Mouse (Mus musculus): ENCODE data around the gene Sun1. TPM values are rescaled to one million over a fixed set of nuclear protein-coding genes. Genes with fewer than 3 reads are reported as not detected.

Gene Sun1
- total and polyA plus RNA-seq, 3 experiments: 71.3 to 79.0 TPM; not detected in 1

DNA sequence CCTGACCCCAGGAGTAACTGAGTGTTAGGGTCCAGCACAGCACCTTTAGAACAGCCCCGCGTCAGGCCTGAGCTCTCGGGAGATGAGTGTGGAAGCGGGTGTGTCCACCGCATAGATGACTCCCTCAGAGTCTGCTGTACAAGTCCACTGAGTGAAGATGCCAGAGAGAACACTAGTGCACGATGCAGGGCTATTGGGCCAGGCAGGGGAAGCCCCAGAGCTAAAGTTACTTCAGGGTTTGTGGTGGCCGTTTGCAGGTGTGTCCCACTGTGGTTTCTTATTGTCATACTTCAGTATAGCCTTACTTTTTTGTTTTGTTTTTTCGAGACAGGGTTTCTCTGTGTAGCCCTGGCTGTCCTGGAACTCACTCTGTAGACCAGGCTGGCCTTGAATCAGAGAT lies 39.5 kb upstream of the Sun1 start:
- H3K27ac ChIP-seq (ENCODE audit: control insufficient read depth, low read depth, low read length): no peak overlapping the region
- no peak overlapping the region for H3K9ac ChIP-seq (ENCODE audit: control insufficient read depth, low read depth, low read length, poor library complexity, severe bottlenecking)
- no peak for TF ChIP-seq ZKSCAN1 (IDR thresholded peaks at IDR 0.05; ENCODE audit: low read depth, low read length)
- TF ChIP-seq MYB (IDR thresholded peaks at IDR 0.05; ENCODE audit: low read depth, low read length): no peak
- TF ChIP-seq NRF1 (IDR thresholded peaks at IDR 0.05; ENCODE audit: insufficient read depth, low read depth, low read length, poor library complexity, severe bottlenecking): no peak
- TF ChIP-seq MAFK (IDR thresholded peaks at IDR 0.05; ENCODE audit: borderline replicate concordance, low read depth, low read length): no peak
- no peak for TF ChIP-seq TBP (IDR thresholded peaks at IDR 0.05; ENCODE audit: low read depth, low read length)
- no peak for TF ChIP-seq MYC (IDR thresholded peaks at IDR 0.05; ENCODE audit: low read depth, low read length)
- no peak for TF ChIP-seq E2F4 (IDR thresholded peaks at IDR 0.05; ENCODE audit: borderline replicate concordance, low read depth, low read length)
- no peaks in the 10 kb centered on the region for H3K4me1 ChIP-seq (ENCODE audit: control insufficient read depth in 1 of 2, insufficient read depth in 2 of 2, low read length in 2 of 2)
- H3K4me3 ChIP-seq (ENCODE audit: control insufficient read depth in 1 of 2, insufficient read depth in 1 of 2, low read depth in 2 of 2, low read length in 2 of 2): no peak overlapping the region
- no peaks in the 10 kb centered on the region for H3K79me2 ChIP-seq (ENCODE audit: control insufficient read depth, insufficient read depth, low read length, poor library complexity)
- H3K36me3 ChIP-seq (ENCODE audit: control insufficient read depth in 1 of 2, insufficient read depth in 2 of 2, low read length in 2 of 2): peaks cover 0 to 1% of the 10 kb centered on the region in 2 experiments; a peak in 1 of 4 replicates
- DNase-seq (ENCODE audit: low read depth, low spot score): no peak
- no peaks in the 10 kb centered on the region for H3K9me3 ChIP-seq (replicated peaks; ENCODE audit: insufficient read depth, low read length)
- H3K27me3 ChIP-seq (ENCODE audit: control insufficient read depth in 1 of 2, insufficient read depth in 2 of 2, low read length in 2 of 2): no peaks in the 10 kb centered on the region

GRCm38 (mm10) chr5:139161632-139162031 lies 38.8 kb upstream of the Sun1 start:
- TF ChIP-seq POLR2AphosphoS5 (IDR thresholded peaks at IDR 0.05; ENCODE audit: borderline replicate concordance, low read depth, low read length) (no peak), MAFK (IDR thresholded peaks at IDR 0.05; ENCODE audit: borderline replicate concordance, low read depth, low read length) (no peak), JUND (IDR thresholded peaks at IDR 0.05; ENCODE audit: low read depth, low read length) (no peak), SIN3A (IDR thresholded peaks at IDR 0.05; ENCODE audit: low read length) (no peak), BHLHE40 (IDR thresholded peaks at IDR 0.05; ENCODE audit: borderline replicate concordance, low read depth, low read length) (no peak), ZNF384 (IDR thresholded peaks at IDR 0.05; ENCODE audit: low read depth, low read length) (no peak), TAL1 (IDR thresholded peaks at IDR 0.05; ENCODE audit: low read length) (no peak), POLR2A (IDR thresholded peaks at IDR 0.05; ENCODE audit: control insufficient read depth in 1 of 2, insufficient read depth in 1 of 2, low read depth in 1 of 2, low read length in 2 of 2, poor library complexity in 1 of 2) (no peak), UBTF (IDR thresholded peaks at IDR 0.05; ENCODE audit: borderline replicate concordance, insufficient read depth, low read depth, low read length) (no peak), E2F4 (IDR thresholded peaks at IDR 0.05; ENCODE audit: borderline replicate concordance, low read depth, low read length) (no peak), USF2 (IDR thresholded peaks at IDR 0.05; ENCODE audit: borderline replicate concordance in 1 of 2, insufficient read depth in 1 of 2, low read depth in 1 of 2, low read length in 2 of 2) (no peak), NRF1 (IDR thresholded peaks at IDR 0.05; ENCODE audit: insufficient read depth, low read depth, low read length, poor library complexity, severe bottlenecking) (no peak), ELF1 (IDR thresholded peaks at IDR 0.05; ENCODE audit: low read depth, low read length) (no peak), RCOR1 (IDR thresholded peaks at IDR 0.05; ENCODE audit: low read depth, low read length) (no peak)
- no peak overlapping the region for H3K9ac ChIP-seq (ENCODE audit: control insufficient read depth, low read depth, low read length, poor library complexity, severe bottlenecking)
- H3K27me3 ChIP-seq (ENCODE audit: control insufficient read depth in 1 of 2, insufficient read depth in 2 of 2, low read length in 2 of 2): no peaks in the 10 kb centered on the region
- no peaks in the 10 kb centered on the region for H3K9me3 ChIP-seq (replicated peaks; ENCODE audit: insufficient read depth, low read length)
- no peaks in the 10 kb centered on the region for H3K4me1 ChIP-seq (ENCODE audit: control insufficient read depth in 1 of 2, insufficient read depth in 2 of 2, low read length in 2 of 2)
- H3K36me3 ChIP-seq (ENCODE audit: control insufficient read depth in 1 of 2, insufficient read depth in 2 of 2, low read length in 2 of 2): peaks cover 0 to 1% of the 10 kb centered on the region in 2 experiments; a peak in 1 of 4 replicates
- no peaks in the 10 kb centered on the region for H3K79me2 ChIP-seq (ENCODE audit: control insufficient read depth, insufficient read depth, low read length, poor library complexity)
- H3K4me3 ChIP-seq (ENCODE audit: control insufficient read depth in 1 of 2, insufficient read depth in 1 of 2, low read depth in 2 of 2, low read length in 2 of 2): no peak overlapping the region
- DNase-seq (ENCODE audit: low read depth, low spot score): no peak
- H3K27ac ChIP-seq (ENCODE audit: control insufficient read depth, low read depth, low read length): no peak overlapping the region

Data from MEL (cell line).